Mouse (Mus musculus): Measurements from ENCODE around the gene Gas7. TPM values are rescaled to one million over a fixed set of nuclear protein-coding genes. Genes with fewer than 3 reads are reported as not detected.

Gas7 gene
- polyA plus RNA-seq, 1 experiment from 2014 or later, result 15.7 TPM

GRCm38 (mm10) chr11:67599141-67599540 is 143.9 kb downstream of the Gas7 start:
- Histone ChIP-seq H3K4me1 (ENCODE audit: control insufficient read depth, insufficient read depth, low read length) (peaks cover 13% of the 10 kb centered on the region), H3K27ac (replicated peaks; ENCODE audit: low read depth, low read length) (no peak overlapping the region), H3K9ac (replicated peaks; ENCODE audit: low read length) (no peak overlapping the region), H3K4me2 (ENCODE audit: low read length) (no peak overlapping the region), H3K4me3 (replicated peaks; ENCODE audit: low read depth, low read length) (no peak overlapping the region), H3K36me3 (ENCODE audit: control insufficient read depth, insufficient read depth, low read length) (no peaks in the 10 kb centered on the region), H3K27me3 (ENCODE audit: control insufficient read depth, insufficient read depth, low read length) (no peaks in the 10 kb centered on the region), H3K9me3 (ENCODE audit: control insufficient read depth, low read length) (no peaks in the 10 kb centered on the region)
- ATAC-seq (ENCODE audit: low FRiP score, low TSS enrichment) (no peak), DNase-seq (no peak)
- WGBS, result 58% methylated on average over 1 of the region's 1 CpGs

GRCm38 (mm10) chr11:67600710-67601430 is 145.6 kb downstream of the Gas7 start:
- 82% methylated on average over 8 of the region's 8 CpGs for WGBS
- DNase-seq (no peak), ATAC-seq (ENCODE audit: low FRiP score, low TSS enrichment) (no peak)
- Histone ChIP-seq H3K27ac (replicated peaks; ENCODE audit: low read depth, low read length) (no peak overlapping the region), H3K4me2 (ENCODE audit: low read length) (no peak overlapping the region), H3K36me3 (ENCODE audit: control insufficient read depth, insufficient read depth, low read length) (no peaks in the 10 kb centered on the region), H3K4me1 (ENCODE audit: control insufficient read depth, insufficient read depth, low read length) (peaks cover 13% of the 10 kb centered on the region), H3K9me3 (ENCODE audit: control insufficient read depth, low read length) (no peaks in the 10 kb centered on the region), H3K4me3 (replicated peaks; ENCODE audit: low read depth, low read length) (no peak overlapping the region), H3K9ac (replicated peaks; ENCODE audit: low read length) (no peak overlapping the region), H3K27me3 (ENCODE audit: control insufficient read depth, insufficient read depth, low read length) (no peaks in the 10 kb centered on the region)

- peak; percentile 54 for DNase-seq
- H3K27me3 ChIP-seq (ENCODE audit: control insufficient read depth, insufficient read depth, low read length), result no peaks in the 10 kb centered on the region
- no peaks in the 10 kb centered on the region for H3K9me3 ChIP-seq (ENCODE audit: control insufficient read depth, low read length)
- peaks cover 9% of the 10 kb centered on the region for H3K4me1 ChIP-seq (ENCODE audit: control insufficient read depth, insufficient read depth, low read length)
- no peak overlapping the region for H3K4me2 ChIP-seq (ENCODE audit: low read length)
- no peak for ATAC-seq (ENCODE audit: low FRiP score, low TSS enrichment)
- WGBS, result 37% methylated on average over 12 of the region's 12 CpGs
- H3K9ac ChIP-seq (replicated peaks; ENCODE audit: low read length), result no peak overlapping the region
- H3K4me3 ChIP-seq (replicated peaks; ENCODE audit: low read depth, low read length), result no peak overlapping the region
- H3K27ac ChIP-seq (replicated peaks; ENCODE audit: low read depth, low read length), result peak overlapping the region; percentile 49; the same call in 1 of the 2 replicates
- H3K36me3 ChIP-seq (ENCODE audit: control insufficient read depth, insufficient read depth, low read length), result no peaks in the 10 kb centered on the region
Observed at GRCm38 (mm10) chr11:67602711-67603369, 147.6 kb downstream of the Gas7 start.

GRCm38 (mm10) chr11:67604481-67604880 is 149.2 kb downstream of the Gas7 start:
- H3K27ac ChIP-seq (replicated peaks; ENCODE audit: low read depth, low read length), result no peak overlapping the region
- peaks cover 9% of the 10 kb centered on the region for H3K4me1 ChIP-seq (ENCODE audit: control insufficient read depth, insufficient read depth, low read length)
- 84% methylated on average over 2 of the region's 2 CpGs for WGBS
- ATAC-seq (ENCODE audit: low FRiP score, low TSS enrichment) (no peak), DNase-seq (no peak)
- no peak overlapping the region for H3K9ac ChIP-seq (replicated peaks; ENCODE audit: low read length)
- no peak overlapping the region for H3K4me2 ChIP-seq (ENCODE audit: low read length)
- H3K4me3 ChIP-seq (replicated peaks; ENCODE audit: low read depth, low read length), result no peak overlapping the region
- no peaks in the 10 kb centered on the region for H3K36me3 ChIP-seq (ENCODE audit: control insufficient read depth, insufficient read depth, low read length)
- H3K9me3 ChIP-seq (ENCODE audit: control insufficient read depth, low read length), result no peaks in the 10 kb centered on the region
- no peaks in the 10 kb centered on the region for H3K27me3 ChIP-seq (ENCODE audit: control insufficient read depth, insufficient read depth, low read length)

- DNase-seq (no peak), ATAC-seq (ENCODE audit: low FRiP score, low TSS enrichment) (no peak)
- H3K27ac ChIP-seq (replicated peaks; ENCODE audit: low read depth, low read length), result no peak overlapping the region
- H3K36me3 ChIP-seq (ENCODE audit: control insufficient read depth, insufficient read depth, low read length), result no peaks in the 10 kb centered on the region
- 85% methylated on average over 10 of the region's 10 CpGs for WGBS
- H3K4me1 ChIP-seq (ENCODE audit: control insufficient read depth, insufficient read depth, low read length), result peaks cover 2% of the 10 kb centered on the region
- H3K9ac ChIP-seq (replicated peaks; ENCODE audit: low read length), result no peak overlapping the region
- no peak overlapping the region for H3K4me3 ChIP-seq (replicated peaks; ENCODE audit: low read depth, low read length)
- H3K27me3 ChIP-seq (ENCODE audit: control insufficient read depth, insufficient read depth, low read length), result no peaks in the 10 kb centered on the region
- H3K4me2 ChIP-seq (ENCODE audit: low read length), result no peak overlapping the region
- H3K9me3 ChIP-seq (ENCODE audit: control insufficient read depth, low read length), result no peaks in the 10 kb centered on the region
Observed at GRCm38 (mm10) chr11:67608114-67608683, 153.0 kb downstream of the Gas7 start.

- Histone ChIP-seq H3K36me3 (ENCODE audit: control insufficient read depth, insufficient read depth, low read length) (no peaks in the 10 kb centered on the region), H3K9me3 (ENCODE audit: control insufficient read depth, low read length) (no peaks in the 10 kb centered on the region), H3K4me2 (ENCODE audit: low read length) (no peak overlapping the region), H3K27me3 (ENCODE audit: control insufficient read depth, insufficient read depth, low read length) (no peaks in the 10 kb centered on the region), H3K27ac (replicated peaks; ENCODE audit: low read depth, low read length) (peak overlapping the region; percentile 50), H3K4me3 (replicated peaks; ENCODE audit: low read depth, low read length) (no peak overlapping the region), H3K4me1 (ENCODE audit: control insufficient read depth, insufficient read depth, low read length) (no peaks in the 10 kb centered on the region; the same call in 1 of the 2 replicates), H3K9ac (replicated peaks; ENCODE audit: low read length) (no peak overlapping the region)
- DNase-seq, result peak; percentile 30
- no peak for ATAC-seq (ENCODE audit: low FRiP score, low TSS enrichment)
- WGBS, result 72% methylated on average over 9 of the region's 9 CpGs
Observed at GRCm38 (mm10) chr11:67612158-67612839, 157.1 kb downstream of the Gas7 start.

GRCm38 (mm10) chr11:67616557-67617239 is 161.5 kb downstream of the Gas7 start:
- Histone ChIP-seq H3K27me3 (ENCODE audit: control insufficient read depth, insufficient read depth, low read length) (no peaks in the 10 kb centered on the region), H3K27ac (replicated peaks; ENCODE audit: low read depth, low read length) (no peak overlapping the region), H3K9me3 (ENCODE audit: control insufficient read depth, low read length) (no peaks in the 10 kb centered on the region), H3K4me3 (replicated peaks; ENCODE audit: low read depth, low read length) (no peak overlapping the region), H3K4me1 (ENCODE audit: control insufficient read depth, insufficient read depth, low read length) (no peaks in the 10 kb centered on the region; the same call in 1 of the 2 replicates), H3K4me2 (ENCODE audit: low read length) (no peak overlapping the region), H3K9ac (replicated peaks; ENCODE audit: low read length) (no peak overlapping the region), H3K36me3 (ENCODE audit: control insufficient read depth, insufficient read depth, low read length) (no peaks in the 10 kb centered on the region)
- no peak for DNase-seq
- ATAC-seq (ENCODE audit: low FRiP score, low TSS enrichment), result no peak
- WGBS, result 84% methylated on average over 13 of the region's 13 CpGs

- Histone ChIP-seq H3K4me3 (replicated peaks; ENCODE audit: low read depth, low read length) (no peak overlapping the region), H3K9ac (replicated peaks; ENCODE audit: low read length) (no peak overlapping the region), H3K36me3 (ENCODE audit: control insufficient read depth, insufficient read depth, low read length) (no peaks in the 10 kb centered on the region), H3K9me3 (ENCODE audit: control insufficient read depth, low read length) (no peaks in the 10 kb centered on the region), H3K27ac (replicated peaks; ENCODE audit: low read depth, low read length) (no peak overlapping the region), H3K4me2 (ENCODE audit: low read length) (no peak overlapping the region), H3K4me1 (ENCODE audit: control insufficient read depth, insufficient read depth, low read length) (no peaks in the 10 kb centered on the region), H3K27me3 (ENCODE audit: control insufficient read depth, insufficient read depth, low read length) (no peaks in the 10 kb centered on the region)
- ATAC-seq (ENCODE audit: low FRiP score, low TSS enrichment) (no peak), DNase-seq (no peak)
- WGBS, result 74% methylated on average over 7 of the region's 7 CpGs
Observed at GRCm38 (mm10) chr11:67622340-67622739, 167.1 kb downstream of the Gas7 start.

Measured in midbrain, embryonic 14.5 days (tissue).